Mouse (Mus musculus) mouse trophoblast stem cell (cell line): ENCODE data around the gene Rasl12.

ENCODE experiments used
- in situ Hi-C, 2 experiments: fragments of 300-500 bp; cut with MseI, MboI; formaldehyde crosslinking; loops; 2 replicates in 1 of 2; 3 replicates in 1 of 2; pipeline ENCODE4 v1.15.1; 2025

Gene Rasl12

DNA sequence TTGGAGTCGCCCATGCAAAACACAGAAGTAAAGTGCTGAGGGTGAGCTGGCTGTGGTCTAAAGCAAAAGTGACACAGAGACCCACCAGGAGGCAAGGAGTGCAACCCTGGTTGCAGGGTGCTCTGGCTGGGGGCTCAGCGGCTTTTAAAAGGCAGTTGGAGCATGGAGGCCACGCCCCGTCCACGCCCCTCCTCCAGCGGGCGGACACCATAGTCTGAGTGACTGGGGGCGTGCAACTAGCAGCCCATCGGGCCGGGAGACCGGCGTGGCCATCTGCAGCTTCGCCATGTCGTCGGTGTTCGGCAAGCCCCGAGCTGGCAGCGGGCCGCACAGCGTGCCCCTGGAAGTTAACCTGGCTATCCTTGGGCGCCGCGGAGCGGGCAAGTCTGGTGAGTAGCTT, at the start of gene Rasl12:
Rasl12 (plus strand) TSS at position 228 of the 400 bp plus-strand sequence.
- in situ Hi-C loops = no loop called here

DNA sequence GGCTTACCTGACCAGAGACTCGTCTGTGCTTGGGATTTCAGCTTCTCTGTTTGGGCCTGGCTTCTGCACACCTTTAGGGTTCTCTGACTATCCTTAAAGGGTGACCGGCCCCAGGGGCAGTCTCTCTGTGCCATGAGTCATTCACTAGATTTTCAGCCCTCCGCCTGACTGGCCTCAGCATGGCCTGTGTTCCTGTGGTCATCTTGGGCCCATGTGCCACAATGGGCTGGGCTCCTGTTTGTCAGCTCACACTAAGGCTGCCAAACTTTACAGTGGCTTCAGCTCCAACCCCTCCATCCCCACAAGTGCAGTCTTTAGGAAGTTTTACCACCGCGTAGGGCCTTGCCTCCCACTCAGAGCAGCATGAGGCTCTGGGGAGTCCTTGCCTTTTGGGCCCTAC, 45.1 kb upstream of the Rasl12 start:
- in situ Hi-C loops = no loop called here

DNA sequence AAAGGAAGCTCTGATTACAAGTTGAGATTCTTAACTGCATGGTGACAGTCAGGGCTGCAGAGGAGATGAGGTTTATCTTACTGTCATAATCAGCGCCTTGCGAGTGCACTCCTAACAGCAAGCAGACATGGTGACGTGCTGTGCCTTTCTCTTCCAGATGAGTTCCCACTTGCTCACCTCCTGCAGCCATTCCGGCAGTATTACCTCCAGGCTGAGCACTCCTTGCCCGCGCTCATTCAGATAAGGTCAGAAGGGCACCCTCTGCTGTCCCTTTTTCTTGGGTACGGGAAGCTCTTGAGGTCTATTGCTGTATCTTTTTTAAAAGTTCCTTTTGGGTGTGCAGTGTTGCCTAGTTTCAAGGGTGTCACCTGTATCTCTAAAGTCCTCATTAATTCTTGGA, 41.7 kb upstream of the Rasl12 start:
- in situ Hi-C loops = no loop called here

DNA sequence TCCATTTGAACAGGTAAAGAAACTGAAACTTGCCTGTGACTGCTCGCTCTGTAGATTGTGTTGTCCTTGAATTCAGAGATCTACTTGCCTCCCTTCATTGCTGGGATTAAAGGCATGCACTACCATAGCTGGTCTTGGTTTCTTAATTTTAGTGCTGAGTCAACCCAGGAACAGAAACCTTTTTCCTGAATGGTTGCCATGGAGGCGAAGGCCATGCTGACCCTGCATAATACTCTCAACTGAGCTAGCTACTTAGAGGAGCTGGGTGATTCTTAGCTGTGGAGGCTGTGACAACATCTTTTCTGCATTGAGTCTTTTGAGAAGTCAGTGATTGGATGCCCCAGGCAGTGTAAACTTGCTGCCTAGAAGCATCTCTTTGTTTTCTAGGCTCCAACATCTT, 41.3 kb upstream of the Rasl12 start:
- in situ Hi-C loops = no loop called here

DNA sequence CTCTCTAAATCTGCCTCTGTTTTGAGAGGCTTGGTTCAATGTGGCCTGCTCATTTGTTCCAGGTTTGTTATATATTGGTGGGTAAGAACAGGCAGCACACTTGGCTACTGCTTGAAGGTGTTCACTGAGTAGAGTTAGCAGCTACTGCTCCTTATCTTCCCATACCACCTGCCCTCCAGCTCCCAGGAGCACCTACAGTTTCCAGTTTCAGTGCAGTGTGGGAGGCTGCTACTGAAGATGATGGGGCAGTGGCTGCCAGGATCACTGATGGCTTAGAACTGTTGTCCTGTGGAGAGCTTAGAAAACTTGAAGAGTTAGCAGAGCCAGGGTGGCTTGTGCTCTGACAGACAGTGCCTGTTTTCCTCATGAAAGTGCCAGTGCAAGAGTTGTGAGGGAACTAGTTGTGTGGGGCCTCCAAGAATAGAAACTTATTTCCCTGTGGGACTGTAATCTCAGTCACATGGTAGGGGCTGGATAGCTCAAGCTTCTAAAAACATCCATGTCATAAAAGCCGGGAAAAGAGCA, 39.3 kb upstream of the Rasl12 start:
- in situ Hi-C loops = no loop called here

DNA sequence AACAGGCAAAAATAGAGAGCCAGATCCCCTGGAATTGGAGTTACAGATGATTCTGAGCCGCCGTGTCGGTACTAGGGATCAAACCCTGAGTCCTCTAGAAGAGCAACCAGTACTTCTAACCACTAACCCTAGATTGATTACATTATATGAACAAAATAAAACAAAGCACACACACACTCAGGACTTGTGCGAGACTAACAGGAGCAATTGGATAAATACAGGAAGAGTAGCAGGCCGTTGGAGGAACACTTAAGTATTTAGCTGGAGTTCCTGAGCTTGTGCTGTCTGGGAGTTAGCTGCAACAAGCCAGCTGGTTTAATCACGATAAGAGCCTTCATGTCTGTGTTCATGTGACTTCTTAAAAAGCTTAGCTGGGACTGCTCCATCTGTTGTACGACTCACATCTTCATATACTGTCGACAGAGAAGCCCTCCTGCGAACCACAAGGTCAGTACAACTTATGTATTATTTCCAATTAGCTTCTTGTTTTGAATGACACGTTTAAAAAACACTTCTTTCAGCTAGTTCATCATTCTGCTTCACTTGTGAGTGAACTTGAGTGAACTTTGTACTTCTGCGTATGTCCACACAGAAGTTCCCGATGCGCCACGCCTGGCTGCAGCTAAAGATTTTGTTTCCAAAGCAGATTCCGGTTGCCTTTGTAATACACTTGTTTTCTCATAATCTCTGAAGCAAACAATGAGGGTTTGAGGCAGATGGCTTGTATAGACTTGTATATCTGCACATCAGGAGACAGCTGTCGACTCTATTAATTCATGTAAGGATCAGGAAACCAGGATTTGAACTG, 37.5 kb upstream of the Rasl12 start, which contains the start of gene Ubap1l:
Ubap1l (plus strand) TSS at position 401 of the 808 bp plus-strand sequence.
- in situ Hi-C loops = no loop called here

DNA sequence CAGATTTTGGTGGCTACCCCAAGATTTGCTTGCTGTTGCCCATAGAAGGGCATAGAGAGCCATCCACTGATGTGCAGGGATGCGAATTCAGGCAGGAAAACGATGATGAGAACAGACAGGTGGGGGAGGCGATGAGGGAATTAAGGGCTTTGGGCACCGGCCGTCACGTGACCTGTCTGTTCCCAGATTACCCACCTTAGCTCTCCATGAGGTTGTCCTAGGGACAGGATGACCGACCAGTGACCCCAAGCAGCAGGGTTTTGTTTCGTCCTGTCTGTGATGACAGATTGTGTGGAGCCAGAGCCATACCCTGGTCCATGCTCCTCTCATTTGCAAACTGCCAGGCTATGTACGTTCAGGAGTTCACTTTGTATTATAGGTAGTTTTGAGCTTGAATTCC, 34.6 kb upstream of the Rasl12 start:
- in situ Hi-C loops = no loop called here

DNA sequence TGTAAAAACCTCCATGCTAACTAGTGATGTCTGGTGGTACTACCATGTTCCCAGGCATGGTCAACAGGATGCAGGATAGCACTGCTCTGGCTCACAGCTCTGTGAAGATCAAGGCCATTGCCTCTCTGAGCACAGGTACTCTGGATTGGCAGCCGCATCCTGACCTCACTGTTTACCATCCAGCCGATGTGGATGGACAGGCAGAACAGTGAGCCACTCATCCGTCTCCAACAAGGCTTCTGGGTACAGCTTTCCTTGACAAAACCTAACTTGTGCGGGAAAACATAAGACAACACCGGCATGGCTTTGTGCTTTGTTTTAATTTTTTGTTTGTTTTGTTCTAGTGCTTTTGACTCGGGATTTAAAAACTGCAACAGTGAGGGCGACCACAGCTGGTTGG, 32.6 kb upstream of the Rasl12 start:
- in situ Hi-C loops = no loop called here

DNA sequence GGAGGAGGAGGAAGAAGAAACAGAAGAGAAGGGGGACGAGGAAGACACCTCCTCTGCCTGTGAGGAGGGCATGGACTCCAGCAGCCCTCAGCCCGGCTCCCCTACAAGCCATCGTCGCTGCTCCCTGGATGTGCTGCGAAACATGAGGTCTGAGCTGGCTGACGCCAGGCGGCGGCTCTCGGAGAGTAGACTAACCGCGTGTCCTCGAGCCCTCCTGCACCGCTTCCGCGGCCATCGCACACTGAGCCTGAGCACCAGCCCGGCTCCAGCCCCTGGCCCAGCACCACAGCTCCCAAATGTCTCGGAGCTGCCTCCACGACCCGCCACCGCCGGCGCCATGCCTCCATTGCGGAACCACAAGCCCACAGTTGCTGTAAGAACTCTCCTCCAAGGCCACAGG, 26.6 kb upstream of the Rasl12 start:
- in situ Hi-C loops = no loop called here

DNA sequence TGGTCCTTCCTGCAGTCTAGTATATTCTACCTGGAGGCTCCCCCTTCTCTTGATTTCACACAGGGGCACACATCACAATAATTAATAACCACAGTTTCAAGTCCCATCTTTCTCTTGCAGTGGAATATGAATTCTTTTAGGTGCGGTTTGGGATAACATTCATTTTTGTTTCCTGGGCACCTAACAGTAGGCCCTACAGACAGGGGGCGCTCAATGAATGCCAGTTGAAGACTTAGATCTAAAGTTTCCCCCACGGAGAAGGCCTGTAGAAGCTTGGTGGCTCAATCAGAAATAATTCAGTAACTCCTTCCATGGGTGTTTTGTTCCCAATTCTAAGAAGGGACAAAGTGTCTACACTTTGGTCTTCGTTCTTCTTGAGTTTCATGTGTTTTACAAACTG, 25.9 kb upstream of the Rasl12 start:
- in situ Hi-C loops = no loop called here

DNA sequence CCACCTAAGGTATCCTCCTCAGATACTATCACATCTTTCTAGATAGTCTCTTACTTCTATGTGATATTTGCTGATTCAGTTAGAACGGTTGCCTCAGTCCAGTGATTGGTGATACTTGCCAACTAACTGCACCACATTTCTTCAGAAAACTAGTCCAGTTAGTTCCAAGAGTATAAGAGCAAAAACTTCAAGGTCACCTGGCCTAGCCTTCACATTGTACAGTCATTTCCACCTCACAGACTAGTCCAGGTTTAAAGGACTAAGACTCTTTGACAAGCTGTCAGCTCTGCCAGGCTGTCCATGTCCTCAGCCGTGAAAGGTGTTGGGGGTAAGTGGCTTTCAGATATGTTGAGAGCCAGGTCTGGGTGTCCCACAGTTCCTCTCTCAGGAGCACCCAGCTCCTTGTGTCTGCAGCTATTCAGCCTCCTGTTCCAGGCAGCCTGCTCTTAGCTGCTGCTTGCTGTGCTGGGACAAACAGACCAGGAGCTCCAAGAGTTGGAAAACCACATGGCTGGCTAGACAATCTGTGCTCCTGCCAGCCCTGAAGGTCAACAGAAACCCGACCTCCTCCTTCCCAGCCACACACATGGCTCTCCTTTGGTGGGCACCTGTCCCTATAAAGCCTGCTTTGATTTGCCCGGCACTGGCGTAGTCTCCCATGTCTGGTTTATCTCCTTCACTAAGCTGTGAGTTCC, 23.7 kb upstream of the Rasl12 start:
- in situ Hi-C loops = no loop called here

DNA sequence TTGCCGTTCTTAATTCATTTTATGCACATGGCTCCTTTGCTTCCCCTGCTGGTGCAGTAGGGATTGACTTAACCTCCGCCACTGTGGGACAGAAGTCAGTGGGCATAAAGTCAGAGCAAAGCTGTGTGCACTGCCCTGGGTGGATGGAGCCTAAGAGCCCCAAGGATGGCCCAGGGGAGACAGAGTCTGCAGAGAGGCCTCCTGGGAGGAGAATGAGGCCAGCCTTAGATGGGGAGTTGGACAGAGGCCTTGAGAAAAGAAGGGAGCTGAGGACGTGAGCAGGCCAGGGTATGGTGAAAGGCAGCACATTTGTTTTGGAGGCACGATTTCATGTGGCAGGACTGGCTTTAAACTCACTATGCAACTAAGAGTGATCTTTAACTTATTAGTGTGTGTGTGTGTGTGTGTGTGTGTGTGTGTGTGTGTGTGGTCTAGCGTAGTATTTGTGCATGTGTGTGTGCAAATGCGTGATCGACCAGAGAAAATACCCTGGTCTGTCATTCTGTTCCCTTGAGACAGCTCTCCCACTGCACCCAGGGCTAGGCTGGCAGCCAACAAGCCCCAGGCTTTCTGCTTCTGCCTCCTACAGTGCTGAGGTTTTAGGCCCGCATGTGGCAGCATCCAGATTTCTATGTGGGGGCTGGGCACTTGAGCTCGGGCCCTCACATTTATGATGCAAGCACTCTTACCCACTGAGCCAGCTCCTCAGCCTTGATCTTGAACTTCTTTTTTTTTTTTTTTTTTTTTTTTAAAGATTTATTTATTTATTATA, 23.0 kb upstream of the Rasl12 start:
- in situ Hi-C loops = no loop called here

DNA sequence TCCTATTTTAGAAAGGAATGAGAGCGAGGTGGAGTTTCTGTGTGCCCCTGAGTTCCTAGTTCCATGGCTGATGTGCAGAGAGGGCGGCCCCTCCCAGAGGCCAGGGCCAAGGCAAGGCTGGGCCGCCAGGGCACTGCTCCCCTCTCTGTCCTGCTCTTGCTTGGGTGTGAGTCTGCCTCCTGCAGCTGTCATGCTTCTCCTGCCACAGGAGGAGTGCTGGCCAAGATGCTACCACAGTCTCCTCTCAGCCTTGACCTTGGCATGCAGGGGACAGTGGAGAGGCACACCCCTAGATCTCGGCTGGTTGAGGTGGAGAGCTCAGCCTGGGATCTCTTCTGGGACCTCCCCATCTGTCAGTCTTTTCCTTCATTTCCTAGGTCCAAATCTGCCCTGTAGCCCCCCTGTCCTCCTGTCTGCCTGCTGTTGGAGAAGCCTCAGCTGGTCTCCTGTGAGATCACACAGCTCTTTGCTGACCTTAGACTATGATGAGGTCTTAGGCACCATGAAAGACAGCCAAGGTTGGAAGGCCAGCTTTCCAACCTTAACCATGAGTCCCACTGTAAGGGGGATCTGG, 17.2 kb upstream of the Rasl12 start:
- in situ Hi-C loops = no loop called here

DNA sequence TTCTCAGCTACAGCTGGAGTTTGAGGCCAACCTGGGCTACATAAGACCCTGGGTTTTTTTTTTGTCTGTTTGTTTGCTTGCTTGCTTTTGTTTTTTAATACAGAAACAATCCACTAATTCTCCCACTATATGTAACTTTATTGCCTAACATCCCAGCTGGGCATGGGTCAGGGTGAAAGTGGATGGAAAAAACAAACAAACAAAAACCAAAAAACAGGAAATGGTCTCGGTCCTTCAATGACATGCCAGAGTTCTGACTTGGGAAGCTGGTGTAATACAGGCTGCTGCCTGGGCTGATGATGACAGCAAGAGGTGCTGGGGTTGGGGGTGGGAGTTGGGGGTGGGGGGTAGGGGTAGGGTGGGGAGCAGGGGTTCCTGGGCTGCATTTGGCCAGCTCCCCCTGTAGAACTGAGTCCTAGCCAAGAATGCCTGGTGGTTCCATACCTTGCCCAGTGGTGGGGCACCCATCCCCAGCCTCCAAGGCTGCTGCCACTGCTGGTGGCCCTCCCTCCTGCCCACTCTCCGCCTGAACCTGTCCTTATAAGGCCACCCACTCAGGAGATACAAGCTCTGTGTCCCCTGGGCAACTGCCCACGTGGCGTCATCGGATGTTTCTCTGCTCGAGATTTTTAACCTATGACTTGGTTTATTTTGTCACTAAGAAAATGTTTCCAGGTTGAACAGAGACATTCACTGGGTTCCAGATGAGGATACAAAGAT, 16.1 kb upstream of the Rasl12 start:
- in situ Hi-C loops = no loop called here

DNA sequence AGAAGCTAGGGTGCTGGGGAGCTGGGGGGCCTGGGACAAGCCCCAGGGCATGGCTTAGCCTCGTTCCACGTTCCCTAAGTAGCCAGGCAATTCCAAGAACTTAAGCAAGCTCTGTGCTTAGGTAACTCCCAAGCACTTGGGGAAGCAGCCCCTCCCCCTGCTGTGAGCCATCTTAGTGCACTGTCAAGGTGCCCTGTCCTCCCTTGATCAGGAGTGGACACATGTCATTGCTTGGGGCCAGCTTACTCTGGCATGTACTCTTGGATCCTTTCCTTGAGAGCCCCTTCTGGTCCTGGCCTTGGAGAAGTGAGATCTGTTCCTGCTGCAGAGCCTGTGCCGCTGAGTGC, 15.6 kb upstream of the Rasl12 start:
- in situ Hi-C loops = no loop called here

DNA sequence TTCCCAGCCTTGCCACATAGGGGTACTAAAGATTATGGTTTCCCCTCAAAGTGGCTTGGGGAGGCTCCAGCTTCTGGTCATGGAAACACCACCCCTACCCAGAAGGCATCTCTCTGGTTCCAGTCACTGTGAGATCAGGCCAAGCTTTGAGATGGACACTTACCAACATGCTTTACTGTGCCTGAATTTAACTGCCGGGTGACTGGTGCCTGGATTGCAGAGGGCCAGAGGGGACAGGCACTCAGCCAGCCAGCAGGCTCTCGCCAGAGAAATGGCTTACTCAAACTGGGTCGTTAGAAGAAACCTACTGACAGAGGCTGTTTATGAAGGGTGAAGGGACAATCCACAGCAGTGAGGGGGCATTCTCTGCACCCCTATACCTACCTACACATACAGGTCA, 14.0 kb upstream of the Rasl12 start:
- in situ Hi-C loops = no loop called here

DNA sequence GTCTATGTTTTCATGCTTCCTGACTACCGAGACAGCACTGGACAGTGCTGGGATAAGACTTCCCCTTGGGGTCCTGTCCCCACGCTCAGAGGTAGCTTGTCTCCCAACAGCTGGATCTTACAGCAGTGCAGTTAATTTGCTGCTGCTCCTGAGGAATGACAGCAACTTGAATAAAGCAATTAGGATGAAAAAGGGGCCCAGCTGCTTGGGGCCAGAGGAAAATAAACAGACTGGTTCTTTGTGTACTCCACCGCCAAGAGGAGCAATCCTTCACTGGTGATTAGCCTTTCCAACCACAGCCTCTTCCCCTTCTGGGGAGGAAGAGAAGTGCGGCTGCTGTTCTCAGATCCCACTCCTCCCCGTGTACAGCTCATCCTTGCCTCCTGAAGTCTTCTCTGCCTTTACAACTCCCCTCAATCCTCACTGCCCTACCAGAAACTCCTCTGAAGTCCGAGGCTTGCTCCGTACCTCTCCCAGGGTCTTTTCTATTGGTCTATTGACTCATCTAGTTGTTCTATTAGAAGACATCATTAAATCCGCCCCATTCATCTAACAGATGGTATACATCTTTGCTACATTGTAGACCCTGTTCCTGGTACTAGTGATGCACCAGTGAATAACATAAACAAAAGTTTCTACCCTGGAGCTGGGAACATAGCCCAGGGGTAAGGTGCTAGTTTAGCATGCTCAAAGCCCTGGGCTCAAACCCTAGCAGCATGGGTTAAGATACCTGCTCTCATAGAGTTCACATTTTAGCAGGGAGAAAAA, 11.7 kb upstream of the Rasl12 start:
- in situ Hi-C loops = no loop called here

DNA sequence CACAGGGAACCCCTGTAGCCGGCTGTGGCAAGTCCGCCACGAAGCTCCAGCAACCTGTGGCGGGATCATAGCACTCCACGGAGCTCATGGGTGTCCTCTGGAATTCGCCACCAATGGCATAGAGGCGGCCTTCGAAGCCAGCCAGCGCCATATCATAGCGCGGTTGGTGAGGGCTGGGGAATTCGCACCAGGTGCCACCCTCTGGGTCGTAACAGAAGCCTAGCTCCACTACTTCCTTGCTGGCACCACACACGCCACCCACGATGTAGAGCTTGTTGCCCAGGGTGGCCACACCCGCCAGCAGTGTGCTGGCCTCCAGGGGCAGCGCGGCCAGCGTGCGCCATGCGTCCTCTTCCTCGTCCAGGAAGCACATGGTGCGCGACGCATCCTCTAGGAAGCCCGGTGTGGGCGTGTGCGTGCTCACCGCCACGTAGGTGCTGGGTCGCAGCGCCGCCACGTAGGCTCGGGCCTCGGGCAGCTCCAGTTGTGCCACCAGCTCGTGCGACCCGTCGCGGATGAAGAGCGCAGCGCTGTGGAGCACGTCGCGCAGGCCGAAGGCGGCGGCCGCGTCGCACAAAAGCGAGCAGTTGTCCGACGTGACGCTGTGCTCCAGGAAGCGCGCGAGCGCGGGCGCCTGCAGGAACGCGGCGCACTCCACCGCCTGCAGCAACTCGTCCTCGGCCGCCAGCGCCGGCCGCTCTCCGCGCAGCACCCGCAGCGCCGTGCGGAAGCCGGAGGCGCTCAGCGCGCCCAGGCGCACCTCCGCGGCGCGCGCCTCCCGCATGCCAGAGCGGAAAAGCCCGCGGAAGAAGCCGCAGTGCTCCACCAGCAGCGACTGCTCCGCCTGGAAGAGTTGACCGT, 7.3 kb upstream of the Rasl12 start:
- in situ Hi-C loops = loop anchor here in 1 of 2 experiments (5.0 kb wide), 1 partner anchor 36 kb away; no protein-coding TSS in a partner anchor

DNA sequence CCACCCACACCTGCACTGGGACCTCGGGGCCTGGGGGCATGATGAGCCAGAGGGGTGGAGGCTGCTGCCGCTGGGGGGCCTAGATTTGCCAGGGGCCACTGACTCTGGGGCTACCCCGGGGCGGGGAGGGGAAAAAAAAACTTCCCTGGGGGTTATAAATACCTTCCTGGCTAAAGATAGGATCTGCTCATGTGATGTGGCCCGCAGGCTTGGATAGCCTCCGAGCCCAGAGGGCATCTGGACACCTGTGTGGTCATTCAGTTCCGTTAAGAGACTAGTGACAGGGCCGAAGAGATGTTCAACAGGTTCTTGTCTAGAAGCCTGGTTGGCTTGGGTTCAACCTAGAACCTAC, 6.7 kb upstream of the Rasl12 start, which contains the start of gene Kbtbd13:
Kbtbd13 (minus strand) TSS at position 40 of the 352 bp plus-strand sequence.
- in situ Hi-C loops = loop anchor here in 1 of 2 experiments (5.0 kb wide), 1 partner anchor 36 kb away; no protein-coding TSS in a partner anchor
